Mouse (Mus musculus) brain, embryonic 14.5 days (tissue): Measurements from ENCODE around the gene Bicra.

Experiments used
- CTCF ChIP-seq: fragments of 200-500 bp; IDR thresholded peaks from 2 replicates; pipeline ENCODE4 v1.5.1; 2012; ENCODE audit warnings: inconsistent platforms, mild to moderate bottlenecking, moderate library complexity, borderline replicate concordance; ENCODE audit not compliant: insufficient read depth, insufficient read length; ENCODE audit errors: extremely low read depth
- POLR2A ChIP-seq: fragments of 200-500 bp; IDR thresholded peaks from 2 replicates; pipeline ENCODE4 v1.6.1; 2012; ENCODE audit warnings: mild to moderate bottlenecking, inconsistent platforms, borderline replicate concordance; ENCODE audit not compliant: poor library complexity, insufficient read depth, insufficient read length, severe bottlenecking; ENCODE audit errors: extremely low read depth

DNA sequence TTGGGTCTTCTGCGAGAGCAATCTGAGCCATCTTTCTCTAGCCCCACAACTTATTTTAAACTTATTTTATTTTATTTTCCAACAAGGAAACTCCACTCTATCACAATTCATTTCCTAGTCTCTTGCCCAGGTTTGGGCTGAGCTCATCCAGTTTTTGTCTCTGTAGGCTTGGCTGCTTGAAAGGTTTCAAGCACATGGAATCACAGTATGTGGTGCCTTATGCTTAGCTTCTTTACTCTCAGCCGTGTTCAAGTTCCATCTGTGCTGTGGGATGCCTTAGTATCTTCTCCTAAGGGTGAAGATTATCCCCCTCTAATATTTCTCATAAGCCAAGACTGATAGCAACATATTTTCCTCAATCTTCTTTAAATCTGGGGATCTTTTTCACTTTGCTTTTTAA is 39.9 kb upstream of the Bicra start:
- TF ChIP-seq POLR2A = no peak
- TF ChIP-seq CTCF = no peak
